Mouse (Mus musculus) thymus, postnatal 4 days (tissue): ENCODE measurements around the gene Polr2e.

ENCODE experiments used
- DNase-seq: peaks from one replicate; pipeline ENCODE4 v3.0.0; 2021

The Polr2e gene

DNA sequence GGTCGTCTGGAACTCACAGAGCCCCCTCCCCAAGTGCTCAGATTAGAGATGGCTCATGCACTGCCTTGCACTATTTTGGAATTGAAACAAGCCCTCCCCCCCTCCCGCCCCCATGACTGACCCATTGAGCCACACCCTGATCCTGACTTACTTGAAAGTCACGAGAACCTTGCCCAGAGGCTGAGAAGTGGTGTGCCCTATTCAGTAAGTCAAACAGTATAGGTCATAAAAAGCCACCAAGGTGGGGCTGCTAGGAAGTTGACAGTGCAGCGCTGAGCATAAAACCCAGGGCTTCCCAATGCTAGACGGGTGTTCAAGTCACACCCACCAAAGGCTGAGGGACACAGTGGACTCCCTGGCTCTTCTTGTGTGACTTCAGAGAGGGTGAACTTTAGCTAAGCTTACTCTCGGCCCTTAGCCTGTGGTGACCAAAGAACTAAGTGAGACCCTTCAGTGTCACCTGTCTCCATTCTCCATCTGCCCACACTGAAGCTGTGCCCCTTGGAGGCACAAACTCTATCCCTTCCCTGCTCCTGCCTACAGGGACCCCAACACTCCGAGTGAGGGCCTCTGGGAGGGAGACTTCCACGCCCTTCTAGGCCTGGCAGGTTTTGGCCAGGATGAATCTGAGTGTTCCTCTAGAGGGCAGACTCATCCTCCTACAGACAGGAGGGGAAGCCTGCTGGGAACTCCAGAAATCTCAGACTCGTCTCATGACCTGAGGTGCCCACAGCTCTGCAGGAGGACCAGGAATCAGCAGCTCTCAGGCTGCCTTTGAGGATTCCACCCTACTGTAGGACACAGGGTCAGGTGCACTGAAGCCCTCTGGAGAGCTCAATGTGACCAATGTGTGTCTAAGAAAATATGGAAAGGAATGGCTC lies 5.8 kb downstream of the Polr2e start:
- peak; percentile 38 for DNase-seq

DNA sequence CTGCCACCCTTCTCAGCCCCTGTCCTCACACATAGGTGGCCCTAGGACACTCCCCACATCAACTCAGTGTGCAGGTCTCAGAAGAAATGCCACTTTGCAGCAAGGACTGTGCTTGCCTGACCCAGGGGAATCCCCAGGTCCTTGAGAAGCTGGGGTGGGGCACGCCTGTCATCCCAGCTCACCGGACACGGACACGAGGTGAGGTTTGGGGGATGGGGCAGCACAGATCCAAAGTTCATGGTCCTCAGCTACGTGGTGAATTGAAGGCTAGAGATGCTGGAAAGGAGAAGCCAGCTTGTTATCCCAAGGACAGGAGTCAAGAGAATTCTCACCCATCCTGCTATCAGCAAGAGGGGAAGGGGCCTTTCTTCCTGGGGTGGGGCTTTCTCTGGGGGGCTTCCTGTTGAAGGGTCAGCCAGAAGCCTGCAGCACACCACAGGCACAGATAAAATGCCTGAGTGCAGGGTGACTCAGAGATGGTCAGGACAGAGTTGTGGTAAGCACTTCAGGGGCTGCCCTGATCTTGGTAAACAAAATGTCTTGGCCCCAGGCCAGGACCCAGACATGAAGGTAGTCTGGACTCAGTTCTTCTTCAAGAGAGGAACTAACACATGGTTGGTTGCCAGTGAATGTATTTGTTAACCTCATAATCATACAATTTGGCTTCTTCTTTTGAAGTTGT lies 6.7 kb downstream of the Polr2e start:
- DNase-seq, result no peak

GRCm38 (mm10) chr10:80030736-80031135 lies 8.9 kb downstream of the Polr2e start:
- DNase-seq, result no peak

GRCm38 (mm10) chr10:80030191-80030590 lies 9.4 kb downstream of the Polr2e start:
- DNase-seq, result no peak

- no peak for DNase-seq
Observed at GRCm38 (mm10) chr10:80028521-80028846, 11.1 kb downstream of the Polr2e start.

DNA sequence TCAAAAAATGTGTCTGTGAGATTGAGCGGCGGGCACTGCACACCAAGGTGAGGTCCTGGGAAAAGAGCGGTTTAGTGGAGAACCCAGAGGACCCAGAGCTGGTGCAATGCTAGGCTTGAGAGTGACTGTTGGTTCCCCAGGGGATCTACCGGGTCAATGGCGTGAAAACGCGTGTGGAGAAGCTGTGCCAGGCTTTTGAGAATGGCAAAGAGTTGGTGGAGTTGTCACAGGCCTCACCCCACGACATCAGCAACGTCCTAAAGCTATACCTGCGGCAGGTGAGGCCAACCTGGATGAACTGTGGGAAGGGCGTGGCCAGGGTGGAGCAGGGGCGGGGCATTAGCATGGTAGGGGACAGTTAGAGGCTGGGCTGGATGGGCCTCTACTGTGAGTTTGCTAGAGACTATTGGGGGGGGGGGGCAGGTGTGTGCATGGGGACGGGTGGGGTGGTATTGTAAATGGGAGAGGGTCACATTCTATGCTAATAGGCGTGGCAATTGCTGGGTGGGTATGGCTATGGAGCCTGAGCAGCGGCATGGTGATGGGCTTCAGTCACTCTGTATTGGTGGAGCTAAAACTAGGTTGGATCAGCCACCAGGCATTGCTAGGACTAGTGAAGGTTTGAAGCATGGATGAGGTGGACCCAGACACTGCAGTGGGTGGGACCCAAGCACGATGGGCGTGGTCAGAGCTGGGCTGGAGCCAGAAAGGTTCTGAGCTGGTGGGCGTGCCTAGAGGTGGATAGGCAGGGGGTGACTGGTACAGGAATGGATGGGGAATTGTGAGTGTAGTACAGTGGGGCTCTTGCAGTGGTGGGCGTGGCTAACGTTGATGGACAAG lies 11.7 kb downstream of the Polr2e start:
- no peak for DNase-seq

DNA sequence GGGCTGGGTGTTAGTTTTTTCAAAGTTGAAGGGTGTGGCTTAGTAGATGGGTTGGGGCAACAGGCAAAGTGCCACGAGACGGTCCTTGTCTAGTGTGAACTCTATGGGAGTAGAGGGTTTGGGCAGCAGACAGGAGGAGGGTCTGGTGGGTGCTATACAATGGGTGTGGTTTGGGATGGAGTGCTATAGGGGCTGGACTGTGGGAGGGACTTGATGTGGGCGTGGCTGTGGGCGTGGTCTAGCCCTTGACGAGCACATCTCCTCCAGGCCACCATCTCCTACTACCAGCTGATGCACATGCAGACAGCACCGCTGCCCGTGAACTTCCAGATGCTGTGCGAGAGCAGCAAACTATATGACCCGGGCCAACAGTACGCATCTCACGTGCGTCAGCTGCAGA lies 13.7 kb downstream of the Polr2e start:
- peak; percentile 79 for DNase-seq

GRCm38 (mm10) chr10:80025463-80025862 lies 14.1 kb downstream of the Polr2e start:
- no peak for DNase-seq

DNA sequence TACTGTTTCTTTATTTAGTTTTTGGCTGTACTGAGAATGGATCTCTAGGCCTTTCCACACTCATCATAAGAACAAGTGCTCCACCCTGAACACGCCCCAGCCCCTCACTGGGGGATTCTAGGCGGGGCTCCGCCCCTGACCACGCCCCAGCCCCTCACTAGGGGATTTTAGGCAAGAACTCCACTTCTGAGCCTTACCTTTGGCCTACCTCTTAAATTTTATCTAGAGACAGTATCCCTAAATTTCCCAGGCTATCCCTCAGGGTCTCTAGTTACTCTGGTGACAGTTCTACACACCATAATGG lies 14.6 kb downstream of the Polr2e start:
- DNase-seq, result peak; percentile 63

DNA sequence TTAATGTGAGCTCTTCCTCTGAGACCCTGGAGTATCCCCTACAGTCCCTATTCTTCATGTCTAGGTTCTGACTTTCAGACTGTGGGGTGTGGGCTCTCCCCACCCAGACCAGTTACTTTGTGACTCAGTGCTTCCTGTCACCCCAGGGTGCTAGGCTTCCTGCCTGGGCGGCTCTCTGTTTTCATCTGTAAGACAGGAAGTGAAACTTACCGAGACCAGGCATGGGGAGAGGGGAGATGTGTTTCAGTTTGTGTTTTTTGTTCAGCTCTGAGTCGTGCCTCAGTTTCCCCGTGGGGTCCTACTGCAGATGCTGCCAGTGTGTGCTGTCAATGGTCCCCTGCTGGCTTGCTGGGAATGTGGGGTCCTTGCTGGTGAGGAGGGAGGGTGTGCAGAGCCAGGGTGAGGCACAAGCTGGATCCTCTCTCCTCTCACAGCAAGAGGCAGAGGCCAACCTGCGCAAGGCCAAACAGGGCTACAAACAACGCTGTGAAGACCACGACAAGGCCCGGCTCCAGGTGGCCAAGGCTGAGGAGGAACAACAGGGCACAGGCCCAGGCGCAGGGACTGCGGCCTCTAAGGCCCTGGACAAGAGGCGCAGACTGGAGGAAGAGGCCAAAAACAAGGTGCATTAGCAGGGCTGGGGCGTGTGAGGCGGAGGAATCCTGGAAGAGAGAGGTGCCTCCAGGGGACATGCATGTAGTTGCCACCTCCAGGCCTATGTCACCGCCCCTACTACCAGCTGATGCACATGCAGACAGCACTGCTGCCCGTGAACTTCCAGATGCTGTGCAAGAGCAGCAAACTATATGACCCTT lies 15.2 kb downstream of the Polr2e start:
- DNase-seq, result peak; percentile 76

GRCm38 (mm10) chr10:80023758-80024157 lies 15.8 kb downstream of the Polr2e start:
- no peak for DNase-seq

GRCm38 (mm10) chr10:80022806-80023205 lies 16.8 kb downstream of the Polr2e start:
- no peak for DNase-seq

GRCm38 (mm10) chr10:80022164-80022563 lies 17.4 kb downstream of the Polr2e start:
- peak; percentile 60 for DNase-seq

DNA sequence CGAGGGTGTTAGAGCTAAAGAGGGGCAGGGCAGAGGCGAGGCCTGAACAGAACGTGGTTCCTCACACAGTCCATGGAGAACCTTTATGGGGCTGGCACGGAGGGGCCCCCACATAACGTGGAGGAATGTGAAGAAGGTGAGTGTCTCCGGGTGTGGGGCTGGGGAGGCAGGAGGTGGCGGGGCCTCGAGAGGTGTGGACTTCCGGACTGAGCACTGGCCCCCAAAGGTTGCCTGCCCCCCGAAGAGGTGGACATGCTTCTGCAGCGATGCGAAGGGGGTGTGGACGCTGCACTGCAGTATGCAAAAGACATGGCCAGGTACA lies 18.3 kb downstream of the Polr2e start:
- peak; percentile 44 for DNase-seq

DNA sequence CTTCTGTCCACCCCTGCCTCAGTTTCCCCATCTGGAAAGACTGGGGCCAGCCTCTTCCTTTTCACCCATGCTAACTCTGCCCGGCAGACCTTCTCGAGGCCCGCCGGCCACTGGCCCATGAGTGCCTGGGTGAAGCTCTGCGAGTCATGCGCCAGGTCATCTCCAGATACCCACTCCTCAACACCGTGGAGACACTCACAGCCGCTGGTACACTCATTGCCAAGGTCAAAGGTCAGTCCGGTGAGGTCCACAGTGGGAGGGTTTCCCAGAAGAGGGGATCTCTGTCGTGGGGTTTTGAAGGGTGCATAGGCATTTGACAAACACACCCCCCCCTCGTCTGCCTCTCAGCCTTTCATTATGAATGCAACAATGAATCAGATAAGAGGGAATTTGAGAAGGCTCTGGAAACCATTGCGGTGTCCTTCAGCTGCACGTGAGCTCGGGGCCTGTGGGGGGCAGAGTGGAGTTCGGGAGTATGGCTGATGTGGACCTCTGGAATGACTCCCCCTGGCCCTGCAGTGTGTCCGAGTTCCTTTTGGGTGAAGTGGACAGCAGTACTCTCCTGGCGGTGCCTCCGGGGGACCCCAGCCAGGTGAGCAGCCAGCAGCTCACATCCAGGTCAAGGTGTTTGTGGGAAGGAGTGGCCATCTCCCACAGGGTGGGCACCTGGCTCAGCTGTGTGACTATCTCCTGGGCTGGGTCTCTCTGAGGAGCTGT lies 18.8 kb downstream of the Polr2e start:
- peak; percentile 50 for DNase-seq

DNA sequence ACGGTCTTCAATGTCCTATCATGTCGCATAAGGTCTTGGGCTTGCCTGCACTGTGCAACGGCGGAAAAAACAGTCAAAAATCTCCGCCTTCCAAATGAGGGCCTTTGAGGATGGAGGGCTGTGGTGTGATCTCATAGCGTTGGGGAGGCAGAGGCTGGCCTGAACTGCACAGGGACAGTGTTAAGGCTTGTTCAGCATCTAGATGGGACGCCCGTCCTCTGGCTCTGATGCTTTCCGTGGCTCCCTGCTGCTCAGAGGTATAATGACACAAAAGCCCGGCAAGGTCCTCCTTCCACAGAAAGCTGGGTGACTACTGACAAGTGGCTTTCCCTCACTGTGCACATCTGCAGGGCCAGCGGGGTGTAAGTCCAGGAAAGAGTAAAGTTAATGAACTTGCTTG lies 19.4 kb downstream of the Polr2e start:
- DNase-seq, result no peak

GRCm38 (mm10) chr10:80019471-80020131 lies 20.0 kb downstream of the Polr2e start:
- DNase-seq, result no peak

GRCm38 (mm10) chr10:80018739-80019297 lies 20.8 kb downstream of the Polr2e start:
- DNase-seq, result peak; percentile 68

DNA sequence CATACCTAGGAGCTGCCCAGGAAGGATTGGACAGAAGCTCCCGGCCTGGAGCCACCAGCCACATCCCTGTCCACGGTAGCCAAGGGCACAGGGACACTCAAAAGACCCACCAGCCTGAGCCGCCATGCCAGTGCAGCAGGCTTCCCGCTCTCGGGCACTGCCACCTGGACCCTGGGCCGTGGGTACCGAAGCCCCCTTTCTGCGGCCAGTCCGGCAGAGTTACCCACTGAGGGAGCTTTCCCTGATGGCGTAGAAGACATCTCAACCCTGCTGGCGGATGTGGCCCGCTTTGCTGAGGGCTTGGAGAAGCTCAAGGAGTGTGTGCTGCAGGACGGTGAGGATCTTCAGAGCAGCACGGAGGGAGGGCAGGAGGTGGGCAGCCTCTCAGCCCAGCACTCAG lies 21.8 kb downstream of the Polr2e start:
- peak; percentile 70 for DNase-seq

- DNase-seq, result peak; percentile 95
Observed at GRCm38 (mm10) chr10:80017361-80017760, 22.2 kb downstream of the Polr2e start.

DNA sequence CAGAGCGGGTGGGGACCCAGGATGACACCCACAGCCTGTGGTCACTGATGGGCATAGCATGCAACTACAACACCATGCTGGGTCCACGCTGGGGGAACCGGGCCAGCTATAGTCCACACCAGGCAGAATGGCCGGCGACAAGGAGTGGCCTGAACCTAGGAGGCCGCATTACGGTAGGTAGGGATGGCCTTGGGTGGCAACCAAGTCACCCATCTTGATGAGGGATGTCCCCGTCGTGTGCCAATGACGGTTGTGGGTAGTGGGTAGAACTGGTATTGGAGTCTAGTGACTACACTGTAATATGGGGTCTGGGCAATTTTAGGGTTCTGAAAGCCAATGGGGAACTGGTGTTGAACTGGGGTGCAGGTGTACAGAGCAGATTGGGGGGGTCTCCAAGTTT lies 22.7 kb downstream of the Polr2e start:
- no peak for DNase-seq
